Mouse (Mus musculus) stomach, postnatal 0 days (tissue): ENCODE measurements at regions not wholly inside any gene's neighbourhood (a gene's known extent, or its start where the extent isn't known, plus 50 kb on each side); places are given as distances from the start of the nearest gene placed in this dataset.

Source experiments
- CTCF ChIP-seq: IDR thresholded peaks from 2 replicates; pipeline ENCODE4 v1.5.1; 2016; ENCODE audit warnings: antibody characterized with exemption, low read depth, mild to moderate bottlenecking, moderate library complexity
- EP300 ChIP-seq: optimal IDR thresholded peaks from 2 replicates; pipeline ENCODE3; 2016; ENCODE audit warnings: antibody characterized with exemption

DNA sequence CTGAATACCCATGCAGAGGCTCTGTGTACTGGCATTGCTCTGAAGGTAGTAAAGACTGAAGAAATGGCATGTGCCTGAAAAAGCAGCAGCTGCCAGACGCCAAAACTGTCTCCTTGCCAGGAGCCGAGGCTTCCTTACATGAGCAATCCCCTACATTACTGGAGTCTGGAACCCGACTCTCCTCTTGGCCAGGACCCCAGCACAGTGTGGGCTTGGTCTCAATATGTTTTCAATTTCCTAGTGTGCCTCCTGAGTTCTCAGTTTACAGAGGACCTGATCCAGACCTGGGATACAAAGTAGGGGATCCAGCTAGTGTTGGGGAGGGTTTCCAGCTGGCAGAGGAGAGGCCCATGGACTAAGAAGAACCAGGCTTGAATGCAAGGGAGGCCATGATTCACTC lies 361.5 kb upstream of the Vstm2b start:
- TF ChIP-seq CTCF, result no peak
- TF ChIP-seq EP300, result no peak
